Mouse (Mus musculus): Measurements from ENCODE around the gene N4bp1. TPM values are rescaled to one million over a fixed set of nuclear protein-coding genes. Genes with fewer than 3 reads are reported as not detected.

The N4bp1 gene
- total RNA-seq, 4 experiments from 2014 or later, result 36.7 to 46.5 (median 44.0) TPM

DNA sequence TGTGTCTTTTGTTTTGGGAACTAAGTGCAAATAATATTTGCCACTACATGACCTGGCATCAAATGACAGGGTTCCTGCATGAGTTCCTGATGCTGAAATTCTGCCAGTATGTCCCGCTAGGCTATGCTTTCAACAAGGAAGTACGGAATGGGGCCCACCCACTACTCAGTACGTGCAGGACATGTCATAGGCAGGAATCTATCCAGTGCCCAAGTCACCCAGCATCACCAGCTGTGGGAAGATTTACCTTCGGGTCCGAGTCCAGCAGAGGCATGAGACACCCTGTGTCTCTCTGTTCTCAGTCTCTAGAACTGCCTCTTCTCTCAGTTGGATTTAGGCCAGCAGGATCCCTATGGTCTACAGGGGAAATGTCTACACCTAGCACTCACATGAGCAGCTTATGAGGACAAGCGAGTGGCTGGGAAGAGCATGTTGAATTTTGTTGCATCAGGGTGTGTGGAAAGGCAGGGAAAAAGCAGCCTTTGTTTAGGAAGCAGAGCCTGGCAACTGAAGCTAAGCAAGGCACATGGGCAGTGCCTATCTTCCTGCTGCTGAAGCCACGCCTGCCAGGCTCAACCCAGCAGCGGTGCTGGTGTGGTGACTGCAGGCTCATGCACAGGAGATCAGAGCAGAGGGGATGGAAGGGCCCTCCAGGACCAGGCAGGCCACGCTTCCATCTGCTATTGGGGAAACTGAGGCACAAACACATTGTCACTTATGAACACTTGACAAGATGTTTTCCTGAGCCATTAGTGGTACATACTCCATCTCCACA is 59.2 kb downstream of the N4bp1 start:
- DNase-seq (ENCODE audit: low spot score in 2 of 2), result no peak

DNA sequence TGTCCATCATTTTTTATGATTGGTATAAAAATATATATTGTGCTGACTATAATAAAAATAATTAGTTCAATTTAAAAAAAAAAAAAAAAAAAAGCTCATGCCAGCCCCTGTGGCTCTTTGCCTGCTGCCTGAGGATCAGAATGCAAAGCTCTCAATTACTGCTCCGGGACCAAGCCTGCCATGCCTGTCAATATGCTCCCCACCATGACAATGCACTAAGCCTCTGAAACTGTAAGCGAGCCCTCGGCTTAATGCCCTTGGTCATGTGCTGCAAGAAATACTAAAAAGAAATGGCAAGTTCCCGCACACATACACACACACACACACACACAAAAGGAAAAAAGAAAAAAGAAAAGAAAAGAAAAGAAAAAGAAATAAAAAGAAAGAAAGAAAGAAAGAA is 60.3 kb downstream of the N4bp1 start:
- no peak for DNase-seq (ENCODE audit: low spot score in 2 of 2)

DNA sequence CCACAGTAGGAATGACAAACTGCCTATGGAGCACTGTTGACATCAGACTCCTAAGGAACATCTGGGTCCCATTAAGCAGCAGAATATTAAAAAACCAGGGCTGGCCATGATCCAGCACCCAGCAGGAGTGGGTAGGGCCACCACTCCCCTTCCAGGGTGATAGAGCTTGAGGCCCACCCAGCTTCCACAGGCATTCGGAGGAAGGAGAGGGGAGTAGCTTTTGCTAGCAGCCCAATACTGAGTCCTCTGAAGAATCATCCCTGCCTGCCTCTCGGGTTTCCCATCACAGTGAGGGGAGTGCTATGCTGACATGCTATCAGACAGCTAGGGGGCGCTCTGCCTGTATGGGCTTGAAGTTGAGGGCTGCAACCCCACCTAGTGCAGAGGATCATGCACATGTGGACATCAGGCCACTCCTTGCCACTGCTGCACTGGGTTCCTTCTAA is 64.3 kb downstream of the N4bp1 start:
- no peak for DNase-seq (ENCODE audit: low spot score in 2 of 2)

DNA sequence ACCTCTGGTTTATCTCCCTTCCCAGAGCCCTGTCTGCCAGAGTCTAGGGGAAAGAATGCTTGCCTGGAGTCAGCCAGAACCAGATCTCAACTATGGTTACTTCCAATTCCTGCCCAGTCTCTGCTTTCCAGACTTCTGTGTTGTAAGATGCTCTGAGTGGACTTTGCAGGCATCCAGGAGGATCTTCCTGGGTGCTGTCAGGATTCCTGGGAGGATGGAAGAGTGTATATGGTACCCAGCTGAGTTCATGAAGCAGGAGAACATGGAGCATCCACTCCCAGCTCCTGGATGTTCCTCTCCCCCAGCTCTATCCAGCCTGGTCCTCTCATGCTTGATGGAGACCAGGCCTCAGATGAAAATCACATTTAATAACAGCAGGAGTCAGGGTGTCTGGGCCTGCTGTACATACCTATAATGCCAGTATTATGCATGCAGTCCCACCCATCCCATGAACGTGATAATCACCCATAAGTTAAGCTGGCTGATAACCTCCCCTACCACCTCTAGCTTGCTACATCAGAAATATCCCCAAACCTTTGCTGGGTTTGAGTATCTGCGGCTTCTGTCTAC is 64.8 kb downstream of the N4bp1 start:
- DNase-seq (ENCODE audit: low spot score in 2 of 2), result no peak

DNA sequence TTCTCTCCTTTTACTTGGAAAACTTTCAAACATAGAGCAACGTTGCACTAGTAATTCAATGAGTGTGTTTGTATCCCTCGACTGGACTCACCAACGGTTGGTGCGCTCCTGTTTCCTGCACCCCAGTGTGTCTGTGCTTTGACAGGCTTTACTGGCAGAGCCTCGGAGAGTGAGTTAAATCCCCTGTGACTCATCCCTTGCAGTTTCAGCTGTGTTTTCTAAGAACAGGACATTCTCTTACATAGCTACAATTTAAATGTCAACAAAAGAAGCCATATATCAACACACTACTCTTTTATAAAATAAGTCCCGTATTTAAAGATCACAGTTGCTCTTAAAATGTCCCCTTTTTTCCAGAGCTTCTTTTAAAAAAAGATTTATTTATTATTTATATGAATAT is 65.6 kb downstream of the N4bp1 start:
- DNase-seq (ENCODE audit: low spot score in 2 of 2), result no peak

DNA sequence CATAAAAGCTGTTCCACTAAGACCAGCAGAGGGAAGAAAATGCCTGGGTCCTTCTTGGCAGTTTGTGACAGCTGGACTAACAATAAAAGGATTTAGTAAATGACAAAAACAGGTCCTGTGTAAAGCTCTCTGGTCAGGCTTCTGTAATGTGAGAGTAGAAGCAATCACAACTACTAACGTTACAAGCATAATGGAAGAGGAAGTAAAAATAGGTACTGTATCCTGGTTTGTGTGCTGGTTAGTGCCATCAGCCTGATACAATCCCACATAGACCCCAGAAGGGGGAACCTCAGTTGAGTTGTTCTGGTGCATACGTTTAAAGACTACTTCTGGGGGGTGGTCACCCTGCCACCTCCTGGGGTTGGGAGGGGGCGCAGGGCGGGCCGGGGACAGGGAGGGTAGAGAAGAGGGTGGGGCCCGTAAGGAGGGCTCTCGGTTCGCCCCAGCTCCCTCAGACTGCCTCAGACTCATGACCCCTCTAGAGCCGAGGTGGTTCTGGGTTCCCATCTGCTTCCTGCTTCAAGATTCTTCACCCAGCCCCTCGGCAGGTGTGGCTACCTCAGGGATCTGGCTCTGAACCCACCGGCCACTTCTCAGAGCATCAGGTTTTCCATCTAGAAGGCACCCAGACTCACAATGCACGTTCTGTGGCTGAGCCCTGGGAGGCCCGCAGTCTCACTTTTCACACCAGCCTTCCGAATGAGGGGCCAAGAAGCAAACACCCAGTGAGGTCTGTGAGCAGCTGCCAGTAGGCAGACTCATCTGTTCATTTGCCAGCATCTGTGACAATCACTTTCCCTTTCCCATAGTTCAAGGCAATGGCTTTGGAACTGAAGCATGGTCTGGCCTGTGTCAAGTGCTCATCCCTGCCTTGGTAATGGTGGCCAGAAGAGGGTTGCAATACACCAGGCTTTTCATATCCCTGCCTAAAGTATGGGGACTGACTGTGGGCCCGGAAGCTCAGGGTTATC is 75.8 kb downstream of the N4bp1 start:
- DNase-seq (ENCODE audit: low spot score in 2 of 2), result no peak

DNA sequence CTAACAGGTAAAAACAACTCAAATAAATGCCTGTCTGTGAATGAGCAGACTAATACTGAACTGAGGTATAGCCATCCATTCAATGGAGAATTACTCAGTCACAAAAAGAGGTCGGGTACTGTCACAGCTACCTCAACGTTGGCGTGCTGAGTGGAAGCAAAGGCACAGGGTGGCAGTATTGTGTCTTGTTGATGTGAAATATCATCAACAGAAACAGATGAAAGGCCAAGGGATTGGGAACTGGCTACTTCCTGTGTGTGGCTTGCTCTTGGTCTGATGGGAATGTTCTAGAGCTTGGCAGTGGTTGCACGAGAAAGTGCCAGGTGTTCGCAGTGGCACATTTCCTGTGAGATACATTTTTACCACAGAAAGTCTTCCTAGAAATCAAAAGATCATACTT is 76.8 kb downstream of the N4bp1 start:
- no peak for DNase-seq (ENCODE audit: low spot score in 2 of 2)

DNA sequence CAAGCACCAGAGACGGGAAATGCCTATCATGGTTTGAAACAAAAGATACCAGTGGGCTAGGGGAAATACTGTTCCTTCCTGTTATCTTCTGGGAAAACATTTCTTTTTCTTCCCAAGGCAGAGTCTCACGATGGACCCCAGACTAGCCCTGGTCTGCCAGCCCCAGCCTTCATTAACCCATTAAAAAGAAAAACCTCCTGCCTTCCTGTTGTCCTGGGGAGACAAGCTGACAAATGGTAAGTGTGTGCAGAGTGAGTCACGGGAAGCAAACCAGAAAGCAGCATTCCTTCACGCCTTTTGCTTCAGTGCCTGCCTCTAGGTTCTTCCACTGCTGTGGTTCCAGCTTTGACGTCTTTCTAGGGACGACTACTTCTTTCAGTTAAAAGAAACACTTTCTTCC is 83.1 kb downstream of the N4bp1 start:
- DNase-seq (ENCODE audit: low spot score in 2 of 2), result no peak

DNA sequence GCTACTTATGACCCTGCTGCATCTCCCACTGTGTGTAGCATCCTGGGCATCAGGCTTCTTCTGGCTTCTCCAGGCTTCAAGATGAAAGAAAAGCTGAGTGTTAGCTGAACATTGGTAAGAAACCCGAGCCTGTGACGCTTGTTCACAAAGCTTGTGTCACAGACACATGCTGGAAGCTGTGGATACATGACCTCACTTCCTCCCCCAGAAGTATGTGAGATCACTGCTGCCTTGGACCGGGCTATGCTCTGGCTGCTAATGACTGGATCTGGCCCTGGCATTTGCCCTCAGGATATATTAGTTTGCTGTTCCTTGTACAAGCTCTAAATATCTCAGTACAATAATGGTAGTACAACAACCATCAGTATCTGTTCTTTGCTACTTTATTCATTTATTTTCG is 84.1 kb downstream of the N4bp1 start:
- no peak for DNase-seq (ENCODE audit: low spot score in 2 of 2)

DNA sequence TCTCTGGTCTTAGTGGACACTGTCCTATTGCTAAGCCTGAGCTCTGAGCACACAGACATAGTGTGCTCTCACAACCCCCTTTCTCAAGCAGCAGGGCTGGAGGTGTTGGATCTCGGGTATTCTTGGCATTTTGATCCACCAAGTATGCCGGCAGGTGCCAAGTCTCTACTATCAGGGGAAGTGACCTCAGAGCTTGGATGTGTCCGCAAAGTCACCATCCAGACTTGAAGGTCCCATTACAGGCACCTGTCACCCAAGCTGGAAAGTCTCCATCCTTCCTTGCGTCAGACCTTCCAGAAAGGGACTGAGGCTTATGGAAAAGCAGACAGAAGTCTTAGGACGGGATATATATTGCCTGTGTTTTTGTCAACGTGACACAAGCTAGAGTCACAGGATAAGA is 86.9 kb downstream of the N4bp1 start:
- DNase-seq (ENCODE audit: low spot score in 2 of 2), result no peak

DNA sequence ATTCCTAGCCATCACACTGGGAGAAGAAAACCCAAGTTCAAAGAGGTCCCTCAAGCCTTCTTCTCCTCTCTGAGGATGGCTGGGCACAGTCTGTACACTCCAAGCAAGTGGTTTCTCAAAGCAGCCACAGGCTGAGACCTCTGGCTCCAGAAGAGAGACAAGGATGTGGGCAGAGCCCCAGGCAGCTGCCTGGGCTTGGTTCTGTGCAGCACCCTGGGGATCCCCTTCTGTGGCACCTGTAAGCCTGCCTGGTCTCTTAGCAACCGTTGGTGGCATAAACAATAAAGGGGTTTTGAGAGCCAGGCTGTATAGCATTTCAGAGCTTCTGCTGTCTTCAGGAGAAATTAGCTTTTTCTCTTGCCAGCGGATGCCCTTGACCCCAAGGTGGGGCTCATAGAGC is 87.4 kb downstream of the N4bp1 start:
- DNase-seq (ENCODE audit: low spot score in 2 of 2), result no peak

DNA sequence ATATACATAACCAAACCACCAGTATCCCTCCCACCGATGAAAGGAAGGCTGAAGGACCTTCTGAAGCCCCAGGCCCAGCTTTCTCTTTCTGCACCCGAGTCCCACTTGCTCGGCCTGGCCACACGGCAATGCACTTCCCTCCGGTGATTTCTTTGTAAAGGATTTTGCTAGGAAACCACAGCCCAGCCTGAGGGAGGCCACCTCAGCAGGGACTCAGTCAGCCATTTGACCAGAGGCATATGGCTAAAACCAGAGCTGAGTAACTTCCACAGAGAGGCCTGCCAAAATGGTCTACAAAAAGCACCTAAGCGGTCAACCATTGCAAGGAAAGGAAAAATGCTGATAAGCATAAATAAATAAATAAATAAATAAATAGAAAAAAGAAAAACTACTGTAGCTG is 90.3 kb downstream of the N4bp1 start:
- no peak for DNase-seq (ENCODE audit: low spot score in 2 of 2)

DNA sequence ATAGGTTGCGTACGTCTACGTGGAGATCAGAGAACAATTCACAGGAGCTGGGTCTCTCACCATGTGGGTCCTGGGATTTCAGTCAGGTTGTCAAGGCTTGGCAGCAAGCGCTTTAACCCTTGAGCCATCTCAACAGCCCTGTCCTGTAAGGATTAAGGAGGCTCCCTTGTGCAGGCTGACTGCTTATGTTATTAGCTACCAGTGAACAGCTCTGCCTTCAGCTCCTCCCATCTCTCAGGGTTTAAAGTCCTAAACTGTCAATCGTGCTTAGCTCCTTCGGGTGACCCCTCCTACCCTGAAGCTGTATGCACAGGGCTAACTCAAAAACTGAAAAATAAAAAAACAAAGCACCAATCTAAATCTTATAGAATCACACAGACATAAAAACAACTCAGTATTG is 93.5 kb downstream of the N4bp1 start:
- DNase-seq (ENCODE audit: low spot score in 2 of 2), result no peak

DNA sequence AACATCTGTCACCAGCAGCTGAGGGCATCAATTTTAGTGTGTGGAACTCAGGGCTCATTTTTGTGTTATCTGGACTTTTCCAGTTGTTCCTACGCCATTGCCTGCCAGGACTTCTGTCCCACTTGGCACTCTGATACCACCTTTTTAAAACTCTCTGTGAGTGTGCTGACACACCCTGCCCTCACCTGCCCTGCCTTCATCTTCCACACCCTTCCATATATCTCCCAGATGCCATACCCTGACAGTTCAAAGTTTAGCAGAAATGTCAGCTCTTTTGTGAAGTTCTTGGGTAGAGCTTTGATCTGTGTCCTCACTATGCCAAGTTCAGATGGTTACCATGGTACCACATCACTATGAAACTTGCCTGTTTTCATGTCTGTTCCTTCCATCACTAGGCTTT is 95.5 kb downstream of the N4bp1 start:
- no peak for DNase-seq (ENCODE audit: low spot score in 2 of 2)

DNA sequence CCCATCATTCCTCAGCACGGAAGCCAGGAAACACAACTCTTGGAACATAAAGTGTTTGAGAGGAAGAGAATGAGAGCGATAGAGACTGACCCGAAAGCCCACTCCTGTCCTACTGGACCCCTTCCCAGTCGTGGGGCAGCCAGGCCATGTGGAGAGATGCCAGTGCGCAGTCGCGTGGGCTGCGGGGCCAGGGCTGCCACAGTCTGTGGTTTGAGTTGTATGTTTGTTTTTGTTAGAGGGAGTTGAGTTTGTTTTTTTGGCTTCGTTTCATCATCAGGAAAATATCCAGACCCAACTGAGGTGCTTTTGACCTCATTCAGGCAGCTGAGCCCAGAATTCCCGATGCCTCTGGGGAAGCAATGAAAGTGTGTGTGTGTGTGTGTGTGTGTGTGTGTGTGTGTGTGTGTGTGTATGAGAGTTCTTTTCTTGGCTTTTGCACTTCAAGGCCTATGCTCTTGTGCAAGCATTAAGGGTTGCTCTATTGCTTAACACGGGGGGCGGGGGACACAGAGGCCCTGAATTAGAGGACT is 97.1 kb downstream of the N4bp1 start:
- no peak for DNase-seq (ENCODE audit: low spot score in 2 of 2)

DNA sequence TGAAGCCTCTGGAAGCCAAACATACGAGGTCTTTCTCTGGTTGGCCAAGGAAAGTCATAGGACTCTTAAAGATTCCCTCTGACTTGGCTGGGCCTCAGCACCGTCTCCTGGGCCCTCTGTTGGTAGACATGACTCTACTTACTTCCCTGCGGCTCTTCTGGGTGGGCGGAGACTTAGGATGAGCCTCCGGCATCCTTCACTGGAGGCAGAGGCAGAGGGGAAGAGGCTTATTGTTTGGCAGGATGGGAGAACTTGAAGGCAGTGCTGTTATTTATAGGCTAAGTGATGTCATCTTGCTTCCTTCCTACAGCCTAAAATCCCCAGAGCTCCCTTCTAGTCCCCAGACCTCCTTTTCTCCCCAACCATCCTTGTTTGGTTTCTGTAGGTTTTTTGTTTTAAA is 98.6 kb downstream of the N4bp1 start:
- DNase-seq (ENCODE audit: low spot score in 2 of 2), result no peak

DNA sequence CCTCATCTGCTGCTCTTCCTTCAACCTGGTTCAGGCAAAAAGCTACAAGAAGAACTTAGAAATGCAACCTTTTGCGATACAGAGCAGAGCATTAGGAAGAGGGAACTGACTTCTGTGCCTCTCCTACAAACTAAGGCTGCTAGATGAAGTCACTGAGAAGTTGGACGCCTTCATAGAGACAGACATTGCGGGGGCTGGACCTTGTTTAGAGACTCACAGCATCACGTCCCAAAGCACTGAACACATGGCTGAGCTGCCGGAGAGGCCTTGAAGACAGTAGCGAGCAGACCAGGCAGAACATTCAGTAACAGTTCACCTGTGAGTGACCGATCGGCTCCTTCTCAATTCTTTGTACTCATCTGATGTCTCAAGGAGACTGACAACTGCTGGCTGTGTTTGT is 104.0 kb downstream of the N4bp1 start:
- peak in 1 of 2 experiments; percentile 33 for DNase-seq (ENCODE audit: low spot score in 2 of 2)

DNA sequence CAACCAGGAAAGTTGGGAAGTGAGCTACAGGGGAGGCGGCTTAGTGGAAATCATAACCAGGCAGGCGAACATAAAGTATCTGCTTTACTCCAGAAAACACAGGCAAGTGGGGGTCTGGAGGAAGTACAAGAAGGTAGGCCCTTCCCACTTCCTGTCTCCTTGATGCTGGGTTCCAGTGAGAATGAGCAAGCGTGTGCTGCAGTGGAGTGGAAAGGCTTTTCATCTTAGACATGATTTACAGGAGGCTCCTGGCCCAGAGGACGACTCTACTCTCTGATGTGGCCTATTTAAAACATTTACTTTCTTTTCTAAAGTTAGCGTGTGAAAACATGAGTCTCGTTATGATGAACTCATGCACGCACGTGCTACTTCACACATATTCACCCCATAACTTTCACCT is 105.9 kb downstream of the N4bp1 start:
- no peak for DNase-seq (ENCODE audit: low spot score in 2 of 2)

DNA sequence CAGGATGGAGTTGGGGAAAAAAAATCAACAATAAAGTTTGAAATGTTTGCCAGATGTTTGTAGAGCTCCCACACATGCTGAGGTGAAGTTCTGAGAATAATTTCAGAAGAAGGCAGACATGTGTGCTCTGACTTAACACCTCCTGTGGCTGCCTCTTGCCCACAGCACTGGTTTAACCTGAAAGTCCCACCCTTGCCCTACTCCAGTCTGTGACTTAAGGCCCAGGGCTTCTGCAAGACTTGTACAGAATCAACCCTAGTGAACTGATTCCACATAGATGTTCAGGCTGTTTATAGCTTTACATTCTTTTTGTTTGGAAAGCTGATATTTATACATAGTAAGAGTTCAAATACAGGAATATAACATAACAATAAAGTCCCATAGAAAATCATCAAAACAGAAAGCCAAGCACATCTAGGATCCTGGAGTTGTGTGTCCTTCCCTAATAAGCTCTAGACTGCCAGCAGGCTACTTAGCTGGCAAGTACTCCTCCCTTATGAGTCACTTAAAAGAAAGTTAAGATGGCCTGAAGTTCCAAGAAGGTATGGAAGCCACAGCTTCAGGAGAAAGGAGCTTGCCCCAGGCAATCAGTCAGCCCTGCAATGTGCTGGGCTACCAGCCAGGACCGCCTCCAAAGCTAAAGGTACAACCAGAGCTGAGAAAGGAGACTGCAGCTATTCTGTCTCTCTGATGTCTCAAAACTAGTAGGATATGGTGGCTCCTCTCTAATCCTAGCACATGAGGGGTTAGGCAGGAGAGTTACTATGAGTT is 114.9 kb downstream of the N4bp1 start:
- no peak for DNase-seq (ENCODE audit: low spot score in 2 of 2)

DNA sequence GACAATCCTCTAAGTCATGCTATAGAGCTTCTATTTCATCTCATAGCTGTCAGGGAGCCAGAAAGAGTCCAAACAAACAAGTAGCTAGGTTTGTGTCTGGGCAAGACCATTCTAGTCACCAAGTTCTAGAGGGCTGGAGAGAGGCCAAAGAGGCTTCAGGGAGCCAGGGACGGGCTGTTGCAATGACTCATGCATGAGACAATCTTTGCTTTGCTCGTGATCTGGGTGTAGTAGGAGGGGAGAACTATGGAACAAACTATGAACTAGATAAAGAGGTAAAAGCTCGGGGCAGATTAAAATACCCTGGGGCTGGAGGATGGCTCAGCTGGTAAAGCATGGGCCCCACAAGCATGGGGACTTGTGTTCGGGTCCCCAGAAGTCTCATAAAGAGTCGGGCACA is 116.6 kb downstream of the N4bp1 start:
- DNase-seq (ENCODE audit: low spot score in 2 of 2), result peak; percentile 24 to 53

DNA sequence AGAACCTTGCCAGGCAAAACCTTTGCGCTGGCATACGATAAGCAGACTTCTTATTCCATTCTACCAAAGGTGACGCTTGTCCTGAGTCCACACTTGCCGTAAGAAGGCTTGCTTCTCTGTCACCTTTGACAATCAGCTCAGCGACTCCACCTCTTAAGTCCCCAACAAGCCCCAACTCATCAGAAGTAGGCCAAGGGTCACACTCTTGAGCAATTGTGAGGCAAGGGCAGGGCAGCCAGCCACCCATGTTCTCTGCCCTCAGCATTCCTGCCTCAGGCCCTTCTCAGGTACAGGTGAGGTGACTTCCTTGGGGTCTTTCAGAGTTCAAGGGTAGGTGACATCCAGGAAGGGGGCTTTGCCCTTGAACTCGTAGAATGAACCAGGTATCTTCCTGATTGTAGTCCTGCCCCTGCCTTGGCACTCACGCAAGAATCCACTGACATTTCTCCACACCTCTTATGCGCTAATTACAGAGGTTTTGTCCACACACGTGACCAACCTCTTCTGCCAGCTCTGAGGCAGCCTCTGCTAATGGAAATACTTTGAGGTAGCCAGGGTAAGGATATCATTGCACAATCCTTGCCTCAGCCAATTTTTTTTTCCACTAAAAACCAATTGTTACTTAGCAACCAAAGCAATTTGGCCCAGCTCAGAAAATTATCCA is 118.4 kb downstream of the N4bp1 start:
- DNase-seq (ENCODE audit: low spot score in 2 of 2), result peak in 1 of 2 experiments; percentile 27
